Mouse (Mus musculus) heart, embryonic 11.5 days (tissue): ENCODE results near the gene Gm28374. TPM values are rescaled to one million over a fixed set of nuclear protein-coding genes. Genes with fewer than 3 reads are reported as not detected.
A peak's percentile ranks its signal among the peaks of the same experiment; 100 is the strongest.

Experiments
- ATAC-seq: fragments of 200-750 bp; cut with Nextera tagmentation; replicated peaks from 2 replicates; pipeline ENCODE4 v1.8.0; 2017; ENCODE audit warnings: moderate library complexity; ENCODE audit not compliant: insufficient number of reproducible peaks, low FRiP score, low TSS enrichment
- H3K27ac ChIP-seq: fragments of 300-500 bp; sonication (generic); 2 replicates; pipeline ENCODE4 v1.5.1; 2014; ENCODE audit warnings: mild to moderate bottlenecking, low read depth, low read length
- H3K27me3 ChIP-seq: fragments of 300-500 bp; sonication (generic); 2 replicates; pipeline ENCODE4 v1.6.1; 2014; ENCODE audit warnings: mild to moderate bottlenecking, low read length, mixed read lengths; ENCODE audit not compliant: control insufficient read depth, insufficient read depth
- H3K36me3 ChIP-seq: fragments of 300-500 bp; sonication (generic); 2 replicates; pipeline ENCODE4 v1.6.1; 2014; ENCODE audit warnings: mild to moderate bottlenecking, low read length, moderate library complexity, mixed read lengths; ENCODE audit not compliant: control insufficient read depth, insufficient read depth
- H3K4me1 ChIP-seq: fragments of 300-500 bp; sonication (generic); 2 replicates; pipeline ENCODE4 v1.6.1; 2014; ENCODE audit warnings: low read length; ENCODE audit not compliant: control insufficient read depth, insufficient read depth
- H3K4me2 ChIP-seq: fragments of 300-500 bp; sonication (generic); 2 replicates; pipeline ENCODE4 v1.6.1; 2014; ENCODE audit warnings: mild to moderate bottlenecking, moderate library complexity
- H3K4me3 ChIP-seq: fragments of 300-500 bp; sonication (generic); 2 replicates; pipeline ENCODE4 v1.5.1; 2014; ENCODE audit warnings: low read depth, low read length
- H3K9ac ChIP-seq: fragments of 300-500 bp; sonication (generic); 2 replicates; pipeline ENCODE4 v1.6.1; 2014; ENCODE audit warnings: mild to moderate bottlenecking, low read depth, low read length, moderate library complexity
- H3K9me3 ChIP-seq: fragments of 300-500 bp; sonication (generic); replicated peaks from 2 replicates; pipeline ENCODE4 v1.6.1; 2016; ENCODE audit warnings: low read length; ENCODE audit not compliant: control insufficient read depth
- WGBS: fragments of 180-500 bp; shearing (Covaris S2); extraction: QIAGEN DNeasy Blood & Tissue Kit; methylation state at CpG from one replicate; pipeline ENCODE4 v1.1.7; 2014; ENCODE audit not compliant: insufficient replicate concordance; 5-methylcytosine and 5-hydroxymethylcytosine counted together
- polyA plus RNA-seq: library from polyadenylated mRNA; unstranded; fragments of >200 nt; fragmentation: Nextera tagmentation; extraction: Ambion mirVana; gene quantifications from 2 replicates; pipeline ENCODE4 v1.2.1, GENCODE M21; 2014

The Gm28374 gene
- polyA plus RNA-seq, 1 experiment from 2014 or later: 0.36 TPM

DNA sequence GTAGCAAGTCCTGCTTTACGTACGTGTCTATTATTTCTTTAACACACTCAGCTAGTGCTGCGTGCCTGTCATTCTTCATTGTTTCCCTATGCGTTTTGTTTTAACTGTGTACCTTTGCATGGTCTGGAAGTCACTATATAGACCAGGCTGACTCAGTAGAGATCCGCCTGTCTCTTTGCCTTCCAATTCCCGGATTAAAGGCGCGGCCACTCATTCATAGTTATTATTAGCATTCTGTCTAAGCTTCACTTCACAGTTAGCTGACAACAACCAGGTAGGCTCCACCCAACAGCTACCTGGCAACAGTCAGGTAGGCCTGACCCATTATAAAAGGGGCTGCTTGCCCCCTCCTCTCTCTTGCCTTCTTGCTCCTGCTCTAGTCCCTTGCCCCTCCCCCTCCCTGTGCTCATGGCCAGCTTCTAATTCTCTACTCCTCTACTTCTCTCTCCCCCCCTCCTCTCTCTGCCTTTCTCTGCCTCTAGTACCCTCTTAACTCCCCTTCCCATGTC is 36.7 kb upstream of the Gm28374 start:
- H3K4me1 ChIP-seq: peaks cover 15% of the 10 kb centered on the region; the same call in 1 of the 2 replicates
- H3K9me3 ChIP-seq: no peaks in the 10 kb centered on the region
- no peaks in the 10 kb centered on the region for H3K27me3 ChIP-seq
- H3K4me3 ChIP-seq: peak overlapping the region; percentile 73
- peak overlapping the region; percentile 92 for H3K9ac ChIP-seq
- H3K36me3 ChIP-seq: peaks cover 17% of the 10 kb centered on the region
- H3K27ac ChIP-seq: peak overlapping the region; percentile 97
- H3K4me2 ChIP-seq: peak overlapping the region; percentile 72
- ATAC-seq: no peak
- WGBS: 3% methylated on average over 8 of the region's 8 CpGs

DNA sequence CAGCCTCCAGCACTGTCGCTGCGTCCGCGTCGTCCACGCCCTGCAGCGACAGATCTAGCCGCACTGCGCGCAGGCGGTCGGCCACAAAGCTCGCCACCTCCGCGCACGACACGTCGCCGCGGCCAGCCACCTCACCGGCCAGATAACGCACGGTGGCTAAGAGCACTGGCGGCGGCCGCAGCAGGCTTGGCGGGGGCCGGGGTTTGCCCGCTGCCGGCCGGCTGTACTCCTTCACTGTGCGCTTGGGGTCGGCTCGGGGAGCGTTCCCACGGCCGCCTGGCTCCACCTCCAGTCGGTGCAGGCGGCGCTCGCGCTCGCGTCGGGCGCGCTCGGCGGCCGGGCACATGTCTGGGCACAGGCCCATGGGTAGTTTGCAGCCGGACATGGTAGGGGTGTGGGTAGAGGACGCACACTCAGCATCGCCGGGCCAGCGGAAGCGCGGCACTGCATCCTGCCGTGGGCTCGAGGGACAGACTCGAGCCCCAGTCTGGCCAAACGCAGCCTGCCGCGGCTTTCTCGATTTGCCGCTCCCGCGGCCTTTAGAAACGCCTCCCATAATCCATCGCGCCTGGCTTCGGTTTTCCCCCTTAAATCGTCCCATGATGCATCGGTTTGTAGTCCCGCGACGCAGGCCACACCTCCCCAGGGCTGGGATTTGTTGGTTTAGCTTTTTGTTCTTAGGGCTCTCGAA is 36.1 kb upstream of the Gm28374 start, which contains the start of gene Sac3d1:
Gene Sac3d1, minus strand, starts transcription at position 665 of the 691 bp plus-strand sequence.
- WGBS: under 1% methylated on average over 76 of the region's 77 CpGs
- Histone ChIP-seq H3K4me3 (peak within 1 kb of the TSS; percentile 73), H3K27me3 (no peaks in the 10 kb centered on the region), H3K27ac (peak within 1 kb of the TSS; percentile 97), H3K36me3 (peaks cover 17% of the 10 kb centered on the region), H3K4me1 (peaks cover 15% of the 10 kb centered on the region; the same call in 1 of the 2 replicates), H3K4me2 (peak within 1 kb of the TSS; percentile 72), H3K9ac (peak within 1 kb of the TSS; percentile 92), H3K9me3 (no peaks in the 10 kb centered on the region)
- ATAC-seq: peak; percentile 73

DNA sequence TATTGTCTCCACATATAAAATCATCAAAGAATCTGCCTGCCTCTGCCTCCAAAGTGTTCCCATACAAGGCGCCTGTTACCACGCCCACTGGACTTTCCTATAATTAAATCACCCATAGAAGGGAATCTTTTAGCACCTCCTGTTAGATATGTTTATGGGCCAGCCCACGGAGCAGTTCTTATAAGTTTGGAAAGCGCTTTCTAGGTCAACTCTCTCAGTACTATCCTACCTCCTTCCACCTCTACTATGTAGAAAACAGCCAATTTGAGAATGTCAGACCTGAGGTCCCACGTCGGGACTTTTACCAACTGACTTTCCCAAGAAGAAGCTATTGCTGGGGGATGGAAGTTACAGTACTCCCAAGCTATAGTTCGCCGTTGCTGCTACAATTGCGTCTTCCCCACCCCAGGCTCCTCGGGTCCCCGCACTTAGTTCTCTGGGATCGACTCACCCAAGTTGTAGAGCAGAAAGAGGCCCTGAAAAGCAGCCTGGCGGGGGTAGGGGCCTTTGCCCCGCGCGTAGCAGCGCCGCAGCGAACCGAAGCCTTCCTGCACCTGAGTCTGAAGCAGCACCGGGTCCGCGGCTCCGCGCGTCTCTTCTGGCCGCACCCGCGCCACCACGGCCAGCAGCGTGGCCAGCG is 35.4 kb upstream of the Gm28374 start:
- H3K4me2 ChIP-seq: peak overlapping the region; percentile 72
- peaks cover 19% of the 10 kb centered on the region for H3K36me3 ChIP-seq
- peaks cover 15% of the 10 kb centered on the region; the same call in 1 of the 2 replicates for H3K4me1 ChIP-seq
- WGBS: 3% methylated on average over 32 of the region's 32 CpGs
- H3K9ac ChIP-seq: peak overlapping the region; percentile 92
- ATAC-seq: no peak
- H3K27ac ChIP-seq: peak overlapping the region; percentile 97
- H3K9me3 ChIP-seq: no peaks in the 10 kb centered on the region
- no peaks in the 10 kb centered on the region for H3K27me3 ChIP-seq
- peak overlapping the region; percentile 73 for H3K4me3 ChIP-seq

DNA sequence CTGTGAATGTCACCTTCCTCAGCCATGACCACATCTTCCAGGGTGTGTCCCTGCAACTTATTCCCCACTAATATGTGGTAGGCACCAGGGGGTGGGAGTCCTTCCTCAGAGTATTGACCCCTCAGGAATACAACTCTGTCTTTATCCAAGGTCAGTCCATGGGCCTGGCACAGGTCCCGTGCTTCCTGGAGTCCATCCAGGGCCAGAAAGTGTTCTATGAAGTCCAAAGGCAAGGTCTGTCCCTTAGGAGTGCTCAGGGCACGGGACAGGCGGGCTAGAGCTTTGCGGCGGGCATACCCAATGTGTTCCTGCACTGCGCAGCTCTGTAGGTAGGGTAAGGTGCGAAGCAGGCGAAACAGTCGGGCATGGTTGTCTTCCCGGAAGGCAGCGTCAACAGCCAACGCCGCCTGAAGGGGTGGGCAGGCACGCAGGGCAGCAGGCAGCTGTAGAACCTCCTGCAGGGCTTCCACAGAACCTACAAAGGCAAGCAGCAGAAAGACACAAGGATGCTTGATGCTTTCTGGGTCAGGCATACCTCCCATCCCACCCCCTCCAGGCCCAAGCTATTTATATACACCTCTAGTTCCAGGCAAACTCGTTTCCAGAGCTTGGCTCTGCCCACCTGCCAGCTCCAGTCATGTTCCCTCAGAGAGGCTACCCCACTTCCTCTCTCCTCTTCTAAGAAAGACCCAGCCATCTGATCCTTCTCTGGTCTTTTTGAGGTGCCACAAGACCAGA is 34.2 kb upstream of the Gm28374 start:
- H3K4me2 ChIP-seq: peak overlapping the region; percentile 72
- no peaks in the 10 kb centered on the region for H3K27me3 ChIP-seq
- 90% methylated on average over 14 of the region's 15 CpGs for WGBS
- H3K36me3 ChIP-seq: peaks cover 19% of the 10 kb centered on the region
- no peak overlapping the region for H3K27ac ChIP-seq
- ATAC-seq: no peak
- H3K9me3 ChIP-seq: no peaks in the 10 kb centered on the region
- H3K9ac ChIP-seq: peak overlapping the region; percentile 59; the same call in 1 of the 2 replicates
- H3K4me3 ChIP-seq: peak overlapping the region; percentile 73; the same call in 1 of the 2 replicates
- H3K4me1 ChIP-seq: peaks cover 10% of the 10 kb centered on the region; the same call in 1 of the 2 replicates

DNA sequence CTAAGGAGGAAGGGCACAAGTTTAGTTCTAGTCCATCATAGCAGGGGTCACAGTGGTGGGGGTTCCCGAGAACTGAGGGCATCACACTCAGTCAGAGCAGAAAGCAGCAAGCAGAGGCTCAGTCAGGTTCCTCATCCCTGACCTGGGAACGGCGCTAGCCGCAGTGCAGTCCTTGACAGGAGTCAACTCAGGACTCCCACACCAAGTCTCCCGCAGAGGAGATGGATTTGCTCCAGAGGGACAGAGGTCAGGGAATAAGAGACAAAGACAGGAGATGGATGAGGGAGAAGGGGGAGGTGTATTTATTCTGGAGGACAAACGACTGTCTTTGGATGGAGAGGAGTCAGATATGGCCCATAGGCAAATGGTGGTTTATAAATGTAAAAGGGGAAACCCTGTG is 31.1 kb upstream of the Gm28374 start:
- Histone ChIP-seq H3K36me3 (peaks cover 19% of the 10 kb centered on the region), H3K4me3 (no peak overlapping the region), H3K27me3 (no peaks in the 10 kb centered on the region), H3K9ac (no peak overlapping the region), H3K9me3 (no peaks in the 10 kb centered on the region), H3K4me2 (no peak overlapping the region), H3K27ac (no peak overlapping the region), H3K4me1 (peaks cover 10% of the 10 kb centered on the region; the same call in 1 of the 2 replicates)
- no peak for ATAC-seq
- 61% methylated on average over 6 of the region's 6 CpGs for WGBS

DNA sequence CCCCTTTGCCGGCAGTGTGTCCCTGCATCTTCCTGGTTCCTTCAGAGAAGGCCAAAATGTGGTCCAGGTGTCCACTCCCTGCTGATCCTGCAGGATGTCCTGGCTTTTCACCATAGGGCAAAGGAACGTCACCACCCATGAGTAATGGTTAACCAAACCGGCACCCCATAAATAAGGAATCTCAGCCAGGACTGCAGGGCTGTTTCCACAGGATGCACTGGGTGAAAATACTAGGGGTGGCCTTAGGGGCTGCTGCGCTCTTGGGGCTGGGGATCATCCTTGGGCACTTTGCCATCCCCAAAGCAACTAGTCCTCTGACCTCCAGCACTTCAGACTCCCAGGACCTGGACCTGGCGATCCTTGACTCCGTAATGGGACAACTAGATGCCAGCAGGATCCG is 23.5 kb upstream of the Gm28374 start, which contains the start of gene Naaladl1:
Gene Naaladl1, plus strand, starts transcription at position 197 of the 400 bp plus-strand sequence.
- no peaks in the 10 kb centered on the region for H3K27me3 ChIP-seq
- H3K9me3 ChIP-seq: no peaks in the 10 kb centered on the region
- no peak within 1 kb of the TSS for H3K4me3 ChIP-seq
- WGBS: 80% methylated on average over 7 of the region's 7 CpGs
- no peaks in the 10 kb centered on the region for H3K4me1 ChIP-seq
- H3K36me3 ChIP-seq: no peaks in the 10 kb centered on the region
- no peak within 1 kb of the TSS; the same call in 1 of the 2 replicates for H3K4me2 ChIP-seq
- ATAC-seq: no peak
- H3K27ac ChIP-seq: no peak within 1 kb of the TSS; the same call in 1 of the 2 replicates
- 0 out of 2 replicates have a peak within 1 kb of the TSS, but pooled peaks have one; percentile 22 for H3K9ac ChIP-seq

DNA sequence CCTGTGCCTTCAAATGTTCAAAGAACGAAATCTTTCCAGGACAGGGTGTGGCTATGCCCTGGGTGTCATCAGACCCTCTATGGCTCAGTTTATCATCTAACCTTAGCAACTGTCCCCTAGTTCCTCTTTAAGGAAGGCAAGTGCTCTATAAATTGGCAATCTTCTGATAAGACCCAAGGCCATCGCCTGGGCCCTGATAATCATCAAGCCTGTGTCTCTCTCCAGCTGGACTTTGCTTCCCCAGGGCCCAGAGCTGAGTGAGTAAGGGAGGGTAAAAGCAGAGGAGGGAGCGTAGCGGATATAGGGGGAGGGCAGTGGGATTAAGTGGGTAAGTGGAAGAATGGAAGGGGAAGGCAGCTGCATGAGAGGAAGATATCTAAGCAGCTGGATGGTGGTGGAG is 22.4 kb upstream of the Gm28374 start:
- Histone ChIP-seq H3K4me2 (no peak overlapping the region), H3K9ac (0 out of 2 replicates have a peak overlapping the region, but pooled peaks have one; percentile 22)
- 58% methylated on average over 4 of the region's 4 CpGs for WGBS

DNA sequence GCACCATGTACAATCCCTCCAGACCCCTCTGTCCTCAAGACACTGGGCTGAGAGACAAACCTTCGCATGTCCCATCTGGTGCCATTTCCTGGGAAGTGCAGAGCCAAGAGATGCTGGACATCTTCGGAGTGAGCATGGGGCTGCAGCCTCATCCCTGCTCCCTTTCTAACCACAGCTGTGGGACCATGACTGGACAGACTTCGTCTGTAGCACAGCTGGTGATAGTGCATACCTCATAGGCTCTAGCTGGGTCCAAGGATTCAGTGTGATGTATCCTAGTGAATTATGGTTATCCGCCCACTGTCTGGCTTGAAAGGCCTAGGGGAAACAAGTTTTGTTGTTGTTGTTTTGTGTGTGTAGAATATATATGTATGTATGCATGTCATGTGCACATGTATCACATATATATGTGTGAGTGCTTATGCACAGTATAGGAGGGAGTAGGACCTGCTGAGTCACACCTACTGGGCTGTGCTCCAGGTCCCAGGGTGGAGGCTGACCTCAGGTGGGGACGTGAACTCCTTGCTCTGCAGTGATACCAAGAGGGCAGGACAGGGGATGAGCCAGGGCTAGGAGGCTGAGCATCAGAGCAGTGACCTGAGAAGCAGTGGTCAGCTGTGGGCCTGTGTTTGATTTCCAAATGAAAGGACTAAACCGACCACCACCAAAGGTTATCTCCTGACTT is 20.3 kb upstream of the Gm28374 start:
- Histone ChIP-seq H3K27me3 (no peaks in the 10 kb centered on the region), H3K4me1 (no peaks in the 10 kb centered on the region), H3K36me3 (no peaks in the 10 kb centered on the region), H3K4me2 (no peak overlapping the region), H3K9ac (no peak overlapping the region), H3K27ac (no peak overlapping the region), H3K9me3 (no peaks in the 10 kb centered on the region), H3K4me3 (no peak overlapping the region)
- 70% methylated on average over 6 of the region's 6 CpGs for WGBS
- no peak for ATAC-seq

More for the DNA sequence above, 22.4 kb upstream of the Gm28374 start:
- no peaks in the 10 kb centered on the region for H3K36me3 ChIP-seq
- ATAC-seq: no peak
- H3K27ac ChIP-seq: no peak overlapping the region
- H3K4me1 ChIP-seq: no peaks in the 10 kb centered on the region
- no peaks in the 10 kb centered on the region for H3K9me3 ChIP-seq
- no peaks in the 10 kb centered on the region for H3K27me3 ChIP-seq
- H3K4me3 ChIP-seq: no peak overlapping the region
